Mouse (Mus musculus): ENCODE data around the gene Mob2.

Mob2 gene

GRCm38 (mm10) chr7:142060931-142061565 lies at the start of gene Mob2:
TSS of gene Mob2 (minus strand) at chr7:142061065.
- peak; percentile 82 for DNase-seq (ENCODE audit: extremely low spot score)

GRCm38 (mm10) chr7:142104747-142105146 lies 43.9 kb upstream of the Mob2 start:
- no peak for DNase-seq (ENCODE audit: extremely low spot score)

- DNase-seq (ENCODE audit: extremely low spot score): peak; percentile 73
Observed at GRCm38 (mm10) chr7:142097776-142098175, 36.9 kb upstream of the Mob2 start.

GRCm38 (mm10) chr7:142096701-142097100 lies 35.8 kb upstream of the Mob2 start:
- no peak for DNase-seq (ENCODE audit: extremely low spot score)

GRCm38 (mm10) chr7:142095183-142095931 lies 34.5 kb upstream of the Mob2 start, which contains the start of gene Dusp8:
TSS of gene Dusp8 (minus strand) at chr7:142095843.
- peak; percentile 89 for DNase-seq (ENCODE audit: extremely low spot score)

GRCm38 (mm10) chr7:142094301-142095143 lies 33.7 kb upstream of the Mob2 start:
- DNase-seq (ENCODE audit: extremely low spot score): peak; percentile 35

GRCm38 (mm10) chr7:142093696-142094240 lies 32.9 kb upstream of the Mob2 start:
- no peak for DNase-seq (ENCODE audit: extremely low spot score)

- no peak for DNase-seq (ENCODE audit: extremely low spot score)
Observed at GRCm38 (mm10) chr7:142092991-142093390, 32.1 kb upstream of the Mob2 start.

GRCm38 (mm10) chr7:142091848-142092247 lies 31.0 kb upstream of the Mob2 start:
- no peak for DNase-seq (ENCODE audit: extremely low spot score)

- no peak for DNase-seq (ENCODE audit: extremely low spot score)
Observed at GRCm38 (mm10) chr7:142089648-142090447, 29.0 kb upstream of the Mob2 start.

- DNase-seq (ENCODE audit: extremely low spot score): peak; percentile 64
Observed at GRCm38 (mm10) chr7:142088886-142089285, 28.0 kb upstream of the Mob2 start.

- no peak for DNase-seq (ENCODE audit: extremely low spot score)
Observed at GRCm38 (mm10) chr7:142087069-142087652, 26.3 kb upstream of the Mob2 start.

GRCm38 (mm10) chr7:142086159-142086905 lies 25.5 kb upstream of the Mob2 start:
- no peak for DNase-seq (ENCODE audit: extremely low spot score)

- DNase-seq (ENCODE audit: extremely low spot score): no peak
Observed at GRCm38 (mm10) chr7:142084820-142085219, 24.0 kb upstream of the Mob2 start.

- DNase-seq (ENCODE audit: extremely low spot score): no peak
Observed at GRCm38 (mm10) chr7:142084395-142084794, 23.5 kb upstream of the Mob2 start.

GRCm38 (mm10) chr7:142083588-142084317 lies 22.9 kb upstream of the Mob2 start:
- DNase-seq (ENCODE audit: extremely low spot score): no peak

- no peak for DNase-seq (ENCODE audit: extremely low spot score)
Observed at GRCm38 (mm10) chr7:142082607-142083006, 21.7 kb upstream of the Mob2 start.

- peak; percentile 33 for DNase-seq (ENCODE audit: extremely low spot score)
Observed at GRCm38 (mm10) chr7:142082179-142082578, 21.3 kb upstream of the Mob2 start.

GRCm38 (mm10) chr7:142081736-142082135 lies 20.9 kb upstream of the Mob2 start:
- DNase-seq (ENCODE audit: extremely low spot score): no peak
